Comparison of ENCODE assay signal across 9 mouse cellular contexts in the genomic region with DNA sequence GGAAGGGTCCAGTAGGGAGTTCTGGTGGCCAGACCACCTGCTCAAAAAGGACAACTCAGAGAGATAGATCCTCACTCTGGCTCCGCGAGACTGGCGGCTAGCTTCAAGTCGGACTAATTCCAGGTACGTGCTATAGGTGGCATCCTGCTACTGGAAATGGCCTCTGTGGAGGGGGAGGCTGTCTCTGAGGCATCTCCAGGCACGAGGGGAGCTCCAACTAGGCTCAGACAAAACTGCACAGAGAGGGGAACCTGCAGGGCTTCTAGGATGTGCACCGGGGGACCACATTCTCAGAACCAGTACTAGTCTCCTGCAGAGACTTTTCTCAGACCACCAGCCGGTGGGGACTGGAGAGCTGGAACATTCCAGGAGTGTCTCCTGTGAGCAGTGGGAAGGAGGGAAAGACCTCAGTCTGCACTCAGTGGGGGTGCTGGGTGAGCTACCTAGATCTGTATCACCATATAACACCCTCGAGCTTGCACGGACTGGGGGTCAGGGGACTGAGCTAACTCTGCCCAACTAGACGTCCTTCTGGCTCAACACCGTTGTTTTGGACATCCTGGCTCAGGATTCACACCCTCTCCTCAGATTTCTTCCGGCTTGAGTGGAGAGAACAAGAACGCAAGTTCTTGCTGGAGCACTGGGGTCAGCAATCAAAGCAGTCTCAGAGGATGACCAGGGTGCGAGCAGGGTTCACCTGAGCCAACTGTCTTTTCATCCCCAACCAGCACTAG. TPM values are rescaled to one million over a fixed set of nuclear protein-coding genes. Genes with fewer than 3 reads are reported as not detected.
DNase-seq lines count a peak whose midpoint lies in the region; ATAC-seq and TF ChIP-seq lines count a peak whose summit lies in the region.
"Had no signal": no experiment of that assay in that cellular context is flagged by ENCODE, and none has a peak within 500 bp of the region (broad histone marks: within the 10 kb centered on the region; RNA-seq: fewer than 3 reads in every experiment).

No protein-coding gene starts in this region.

- no peak overlapping the region for H3ac ChIP-seq in myocyte (ENCODE audit: control insufficient read depth, insufficient read length)

- 6% methylated on average over 15 of the region's 15 CpGs for WGBS in liver, embryonic 12.5 days (ENCODE audit: insufficient replicate concordance)
- 5% methylated on average over 15 of the region's 15 CpGs for WGBS in forebrain, embryonic 13.5 days
- 8% methylated on average over 15 of the region's 15 CpGs for WGBS in intestine, embryonic 16.5 days

- no peak overlapping the region for H3K4me2 ChIP-seq in liver, embryonic 12.5 days
- H3K4me2 ChIP-seq in forebrain, embryonic 13.5 days = peak overlapping the region; percentile 95; the same call in 1 of the 2 replicates
- H3K4me2 ChIP-seq in intestine, embryonic 16.5 days (ENCODE audit: low read depth, low read length) = no peak overlapping the region; the same call in 1 of the 2 replicates
- peak overlapping the region; percentile 93 for H3K4me2 ChIP-seq in myocyte (ENCODE audit: low read depth)

- H3K79me2 ChIP-seq in myocyte (ENCODE audit: control insufficient read depth, insufficient read depth) = no peaks in the 10 kb centered on the region

- no peak for TF ChIP-seq POLR2A in myocyte (IDR thresholded peaks at IDR 0.05; ENCODE audit: insufficient read length, low read depth)

- DNase-seq in liver (peak; percentile 31), R1 (ENCODE audit: low read depth, low spot score) (peak; percentile 11)
- DNase-seq in ovary, adult 18-20 months (ENCODE audit: low spot score) = no peak

- H3K36me3 ChIP-seq in liver, embryonic 12.5 days = no peaks in the 10 kb centered on the region
- H3K36me3 ChIP-seq in forebrain, embryonic 13.5 days (ENCODE audit: poor library complexity, severe bottlenecking) = no peaks in the 10 kb centered on the region
- H3K36me3 ChIP-seq in intestine, embryonic 16.5 days (ENCODE audit: control insufficient read depth, insufficient read depth, low read length) = no peaks in the 10 kb centered on the region
- no peaks in the 10 kb centered on the region for H3K36me3 ChIP-seq in myocyte (ENCODE audit: control insufficient read depth, insufficient read depth)
- H3K36me3 ChIP-seq: liver, embryonic 15.5 days had no signal

- no peak; the same call in 1 of the 2 replicates for ATAC-seq in liver, embryonic 12.5 days
- ATAC-seq in forebrain, embryonic 13.5 days = no peak
- ATAC-seq in intestine, embryonic 16.5 days = no peak
- ATAC-seq in frontal cortex, adult (ENCODE audit: low TSS enrichment) = no peak; the same call in 1 of the 2 replicates

- no peak overlapping the region for H3K27ac ChIP-seq in liver, embryonic 12.5 days
- H3K27ac ChIP-seq in forebrain, embryonic 13.5 days = peak overlapping the region; percentile 95; the same call in 1 of the 2 replicates
- peak overlapping the region; percentile 83 for H3K27ac ChIP-seq in intestine, embryonic 16.5 days (ENCODE audit: low read length)
- H3K27ac ChIP-seq: liver, embryonic 15.5 days had no signal

- H3K4me1 ChIP-seq in liver, embryonic 12.5 days = peaks cover 28% of the 10 kb centered on the region
- H3K4me1 ChIP-seq in forebrain, embryonic 13.5 days = peaks cover 59% of the 10 kb centered on the region
- H3K4me1 ChIP-seq in intestine, embryonic 16.5 days (ENCODE audit: control insufficient read depth, insufficient read depth, low read length) = peaks cover 49% of the 10 kb centered on the region

- peaks cover 100% of the 10 kb centered on the region for H3K27me3 ChIP-seq in liver, embryonic 12.5 days (replicated peaks)
- H3K27me3 ChIP-seq in forebrain, embryonic 13.5 days = peaks cover 78% of the 10 kb centered on the region
- H3K27me3 ChIP-seq in intestine, embryonic 16.5 days (replicated peaks; ENCODE audit: control insufficient read depth, insufficient read depth, low read length) = peaks cover 64% of the 10 kb centered on the region
- H3K27me3 ChIP-seq in myocyte (ENCODE audit: control insufficient read depth, insufficient read depth, insufficient read length) = peaks cover 19% of the 10 kb centered on the region

- no peaks in the 10 kb centered on the region for H3K9me3 ChIP-seq in liver, embryonic 12.5 days (replicated peaks)
- H3K9me3 ChIP-seq in forebrain, embryonic 13.5 days (replicated peaks) = no peaks in the 10 kb centered on the region
- H3K9me3 ChIP-seq in intestine, embryonic 16.5 days (ENCODE audit: control insufficient read depth, low read length) = no peaks in the 10 kb centered on the region
- H3K9me3 ChIP-seq: liver, embryonic 15.5 days had no signal

- no peak overlapping the region for H3K9ac ChIP-seq in liver, embryonic 12.5 days
- peak overlapping the region; percentile 58; the same call in 1 of the 2 replicates for H3K9ac ChIP-seq in forebrain, embryonic 13.5 days
- H3K9ac ChIP-seq in intestine, embryonic 16.5 days (ENCODE audit: low read depth, low read length) = no peak overlapping the region
- H3K9ac ChIP-seq: liver, embryonic 15.5 days had no signal

- H3K4me3 ChIP-seq in liver, embryonic 12.5 days = no peak overlapping the region
- no peak overlapping the region for H3K4me3 ChIP-seq in forebrain, embryonic 13.5 days
- no peak overlapping the region for H3K4me3 ChIP-seq in intestine, embryonic 16.5 days (ENCODE audit: low read length)
- no peak overlapping the region for H3K4me3 ChIP-seq in myocyte

TF ChIP-seq in myocyte, 11 proteins besides CTCF, POLR2A, EP300 and RAD21:
- TF ChIP-seq POLR2AphosphoS2 (IDR thresholded peaks at IDR 0.05; ENCODE audit: insufficient read length, low read depth) (no peak), SRF (IDR thresholded peaks at IDR 0.05; ENCODE audit: control insufficient read depth, insufficient read length, low read depth) (no peak), REST (IDR thresholded peaks at IDR 0.05; ENCODE audit: insufficient read depth, insufficient read length) (no peak), MYOD1 (IDR thresholded peaks at IDR 0.05; ENCODE audit: control insufficient read depth in 1 of 3, insufficient read length in 2 of 3, low read depth in 2 of 3) (no peak), TCF12 (IDR thresholded peaks at IDR 0.05; ENCODE audit: insufficient read depth, poor library complexity, severe bottlenecking) (no peak), CEBPB (IDR thresholded peaks at IDR 0.05; ENCODE audit: insufficient read depth, poor library complexity, severe bottlenecking) (no peak), MYOG (IDR thresholded peaks at IDR 0.05; ENCODE audit: control insufficient read depth in 1 of 3, insufficient read depth in 1 of 3, insufficient read length in 2 of 3, low read depth in 2 of 3) (no peak), E2F4 (IDR thresholded peaks at IDR 0.05; ENCODE audit: insufficient read depth) (no peak), MAX (IDR thresholded peaks at IDR 0.05; ENCODE audit: low read depth) (no peak), TCF3 (IDR thresholded peaks at IDR 0.05; ENCODE audit: insufficient read length, low read depth) (no peak), USF1 (IDR thresholded peaks at IDR 0.05; ENCODE audit: low read depth) (no peak)

RNA-seq across cellular contexts. Expression of a gene that starts 11.3 kb away (rescaled TPM):
- polyA plus RNA-seq in liver, embryonic 12.5 days (2016; fragmentation: Nextera tagmentation; extraction: Ambion mirVana) = 2.5 and 3.3 TPM in 2 replicates
- polyA plus RNA-seq in forebrain, embryonic 13.5 days (2015; fragmentation: Nextera tagmentation; extraction: Ambion mirVana) = 9.8 and 12.3 TPM in 2 replicates
- 8.1 and 8.5 TPM in 2 replicates for polyA plus RNA-seq in intestine, embryonic 16.5 days (2015; fragmentation: Nextera tagmentation; extraction: Ambion mirVana)
- 4.9 TPM for polyA plus RNA-seq in myocyte (2012; fragmentation: generic; extraction: Trizol)

RNA-seq across cellular contexts. Expression of a gene that starts 29.3 kb away (rescaled TPM):
- polyA plus RNA-seq in liver, embryonic 12.5 days (2016; fragmentation: Nextera tagmentation; extraction: Ambion mirVana) = 8.6 TPM in 2 replicates
- 45.2 and 52.0 TPM in 2 replicates for polyA plus RNA-seq in forebrain, embryonic 13.5 days (2015; fragmentation: Nextera tagmentation; extraction: Ambion mirVana)
- 17.8 and 18.1 TPM in 2 replicates for polyA plus RNA-seq in intestine, embryonic 16.5 days (2015; fragmentation: Nextera tagmentation; extraction: Ambion mirVana)
- polyA plus RNA-seq in myocyte (2012; fragmentation: generic; extraction: Trizol) = 10.2 TPM

RNA-seq across cellular contexts. Expression of a gene that starts 33.9 kb away (rescaled TPM):
- 3.2 and 3.3 TPM in 2 replicates for polyA plus RNA-seq in liver, embryonic 12.5 days (2016; fragmentation: Nextera tagmentation; extraction: Ambion mirVana)
- 10.2 and 11.5 TPM in 2 replicates for polyA plus RNA-seq in forebrain, embryonic 13.5 days (2015; fragmentation: Nextera tagmentation; extraction: Ambion mirVana)
- polyA plus RNA-seq in intestine, embryonic 16.5 days (2015; fragmentation: Nextera tagmentation; extraction: Ambion mirVana) = 9.3 and 10.0 TPM in 2 replicates
- polyA plus RNA-seq in myocyte (2012; fragmentation: generic; extraction: Trizol) = 29.9 TPM

Comparison
In these comparisons a context has a peak if more than half of its experiments do, and no peak if none do; other contexts are left out.
1. H3K4me2 ChIP-seq: peak in forebrain, embryonic 13.5 days (single experiment) and myocyte (single experiment); none in liver, embryonic 12.5 days (single experiment) and intestine, embryonic 16.5 days (single experiment).